Mouse (Mus musculus): Measurements from ENCODE around the gene Olfr811. TPM values are rescaled to one million over a fixed set of nuclear protein-coding genes. Genes with fewer than 3 reads are reported as not detected.

Gene Olfr811
- polyA plus RNA-seq, 1 experiment from 2014 or later, result not detected

Other genes with a start within 250 kb of the Olfr811 start
- gene Olfr794, start 236.7 kb downstream of the Olfr811 start, polyA plus RNA-seq (2014; fragmentation: Nextera tagmentation; extraction: Ambion mirVana), result not detected in 2 replicates
- gene Olfr796, start 191.8 kb downstream of the Olfr811 start, polyA plus RNA-seq (2014; fragmentation: Nextera tagmentation; extraction: Ambion mirVana), result not detected in 2 replicates
- not detected in 2 replicates for gene Olfr798, start 176.5 kb downstream of the Olfr811 start, polyA plus RNA-seq (2014; fragmentation: Nextera tagmentation; extraction: Ambion mirVana)
- gene Olfr799, start 166.9 kb downstream of the Olfr811 start, polyA plus RNA-seq (2014; fragmentation: Nextera tagmentation; extraction: Ambion mirVana), result not detected in 2 replicates
- not detected in 2 replicates for gene Olfr800, start 146.7 kb downstream of the Olfr811 start, polyA plus RNA-seq (2014; fragmentation: Nextera tagmentation; extraction: Ambion mirVana)
- gene Olfr801, start 130.5 kb downstream of the Olfr811 start, polyA plus RNA-seq (2014; fragmentation: Nextera tagmentation; extraction: Ambion mirVana), result not detected in 2 replicates
- gene Olfr802, start 116.2 kb downstream of the Olfr811 start, polyA plus RNA-seq (2014; fragmentation: Nextera tagmentation; extraction: Ambion mirVana), result 0.03 TPM in 1 of 2 replicates, not detected in the other
- gene Olfr803, start 110.1 kb downstream of the Olfr811 start, polyA plus RNA-seq (2014; fragmentation: Nextera tagmentation; extraction: Ambion mirVana), result not detected in 2 replicates
- not detected in 2 replicates for gene Olfr804, start 101.2 kb downstream of the Olfr811 start, polyA plus RNA-seq (2014; fragmentation: Nextera tagmentation; extraction: Ambion mirVana)
- not detected in 2 replicates for gene Olfr805, start 75.0 kb downstream of the Olfr811 start, polyA plus RNA-seq (2014; fragmentation: Nextera tagmentation; extraction: Ambion mirVana)
- gene Olfr806, start 62.5 kb downstream of the Olfr811 start, polyA plus RNA-seq (2014; fragmentation: Nextera tagmentation; extraction: Ambion mirVana), result not detected in 2 replicates
- gene Olfr807, start 46.6 kb downstream of the Olfr811 start, polyA plus RNA-seq (2014; fragmentation: Nextera tagmentation; extraction: Ambion mirVana), result not detected in 2 replicates
- gene Olfr808, start 38.9 kb downstream of the Olfr811 start, polyA plus RNA-seq (2014; fragmentation: Nextera tagmentation; extraction: Ambion mirVana), result not detected in 2 replicates
- gene Olfr809, start 29.8 kb downstream of the Olfr811 start, polyA plus RNA-seq (2014; fragmentation: Nextera tagmentation; extraction: Ambion mirVana), result not detected in 2 replicates
- gene Olfr810, start 9.5 kb downstream of the Olfr811 start, polyA plus RNA-seq (2014; fragmentation: Nextera tagmentation; extraction: Ambion mirVana), result not detected in 2 replicates
- not detected in 2 replicates for gene Olfr812, start 41.7 kb upstream of the Olfr811 start, polyA plus RNA-seq (2014; fragmentation: Nextera tagmentation; extraction: Ambion mirVana)
- gene Olfr813, start 51.0 kb upstream of the Olfr811 start, polyA plus RNA-seq (2014; fragmentation: Nextera tagmentation; extraction: Ambion mirVana), result not detected in 2 replicates
- not detected in 2 replicates for gene Olfr814, start 75.5 kb upstream of the Olfr811 start, polyA plus RNA-seq (2014; fragmentation: Nextera tagmentation; extraction: Ambion mirVana)
- not detected in 2 replicates for gene Olfr815, start 101.5 kb upstream of the Olfr811 start, polyA plus RNA-seq (2014; fragmentation: Nextera tagmentation; extraction: Ambion mirVana)
- not detected in 2 replicates for gene Olfr816, start 111.2 kb upstream of the Olfr811 start, polyA plus RNA-seq (2014; fragmentation: Nextera tagmentation; extraction: Ambion mirVana)
- not detected in 2 replicates for gene Olfr818, start 144.7 kb upstream of the Olfr811 start, polyA plus RNA-seq (2014; fragmentation: Nextera tagmentation; extraction: Ambion mirVana)
- not detected in 2 replicates for gene Olfr819, start 162.9 kb upstream of the Olfr811 start, polyA plus RNA-seq (2014; fragmentation: Nextera tagmentation; extraction: Ambion mirVana)
- gene Olfr247, start 171.7 kb upstream of the Olfr811 start, polyA plus RNA-seq (2014; fragmentation: Nextera tagmentation; extraction: Ambion mirVana), result not detected in 2 replicates
- not detected in 2 replicates for gene Gm10310, start 180.7 kb upstream of the Olfr811 start, polyA plus RNA-seq (2014; fragmentation: Nextera tagmentation; extraction: Ambion mirVana)
- gene Olfr820, start 208.2 kb upstream of the Olfr811 start, polyA plus RNA-seq (2014; fragmentation: Nextera tagmentation; extraction: Ambion mirVana), result not detected in 2 replicates
- not detected in 2 replicates for gene Olfr821, start 226.0 kb upstream of the Olfr811 start, polyA plus RNA-seq (2014; fragmentation: Nextera tagmentation; extraction: Ambion mirVana)